Mouse (Mus musculus) macrophage (primary cell): ENCODE measurements at regions not wholly inside any gene's neighbourhood (a gene's known extent, or its start where the extent isn't known, plus 50 kb on each side); places are given as distances from the start of the nearest gene placed in this dataset.

ENCODE experiments used
- H3K27ac ChIP-seq: fragments of 350-480 bp; formaldehyde crosslinking; 2 replicates; pipeline ENCODE4 v1.9.0; 2021
- H3K36me3 ChIP-seq: fragments of 350-480 bp; formaldehyde crosslinking; 2 replicates; pipeline ENCODE4 v1.9.0; 2021; ENCODE audit errors: inconsistent target
- H3K4me3 ChIP-seq: fragments of 350-480 bp; formaldehyde crosslinking; 2 replicates; pipeline ENCODE4 v1.9.0; 2021; ENCODE audit errors: inconsistent target
- H3K79me2 ChIP-seq: fragments of 350-480 bp; formaldehyde crosslinking; 2 replicates; pipeline ENCODE4 v1.9.0; 2021; ENCODE audit errors: inconsistent target
- WGBS: methylation state at CpG from one replicate; pipeline ENCODE4 v1.1.7; 2026; ENCODE audit warnings: inconsistent platforms; ENCODE audit not compliant: missing documents; 5-methylcytosine and 5-hydroxymethylcytosine counted together

- H3K4me3 ChIP-seq, result no peak overlapping the region
- no peaks in the 10 kb centered on the region for H3K36me3 ChIP-seq
- no peaks in the 10 kb centered on the region for H3K79me2 ChIP-seq
- no peak overlapping the region for H3K27ac ChIP-seq
- 90% methylated on average over 2 of the region's 2 CpGs for WGBS
Measured at GRCm38 (mm10) chr12:39036466-39037037, 257.4 kb downstream of the Etv1 start.

GRCm38 (mm10) chr12:39038077-39038476 is 258.9 kb downstream of the Etv1 start:
- H3K36me3 ChIP-seq, result no peaks in the 10 kb centered on the region
- H3K4me3 ChIP-seq, result no peak overlapping the region
- 97% methylated on average over 3 of the region's 3 CpGs for WGBS
- H3K79me2 ChIP-seq, result no peaks in the 10 kb centered on the region
- no peak overlapping the region for H3K27ac ChIP-seq

DNA sequence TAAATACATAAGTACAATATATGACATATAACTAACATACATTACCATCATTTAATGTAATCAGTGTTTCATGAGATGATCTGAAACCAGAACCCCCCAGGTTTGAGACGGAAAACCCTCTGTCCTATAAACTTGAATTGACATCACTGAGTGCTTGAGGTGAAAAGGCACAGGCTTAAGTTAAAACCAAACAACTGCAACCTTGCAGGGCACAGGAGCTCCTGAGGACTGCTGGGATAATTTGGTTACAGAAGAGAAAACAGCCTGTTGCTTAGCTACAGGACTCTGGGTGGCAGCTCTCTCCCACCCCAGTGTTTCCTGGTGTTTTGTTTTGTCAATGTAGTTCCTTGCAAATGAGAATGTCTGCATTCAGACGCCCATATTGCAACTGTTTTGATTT is 259.5 kb downstream of the Etv1 start:
- 63% methylated on average over 2 of the region's 2 CpGs for WGBS
- H3K79me2 ChIP-seq, result no peaks in the 10 kb centered on the region
- H3K27ac ChIP-seq, result no peak overlapping the region
- H3K36me3 ChIP-seq, result no peaks in the 10 kb centered on the region
- H3K4me3 ChIP-seq, result no peak overlapping the region

DNA sequence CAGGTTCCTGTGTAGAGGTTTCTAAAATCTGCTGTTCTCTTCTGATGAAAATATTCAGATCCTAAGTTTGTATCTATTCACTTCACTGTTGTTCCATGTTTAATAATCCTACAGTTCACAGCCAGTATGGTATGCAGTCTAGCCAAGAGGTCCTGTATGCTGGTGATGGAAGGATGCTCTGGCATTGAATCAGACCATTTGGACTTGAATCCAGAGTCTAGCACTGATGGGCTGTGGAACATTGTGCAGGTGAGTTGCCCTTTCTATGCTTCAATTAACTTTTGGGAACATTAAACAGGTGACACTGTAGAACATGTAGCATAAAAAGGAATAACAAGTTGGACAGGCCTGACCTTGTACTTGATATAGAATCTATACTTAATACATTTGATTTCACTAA is 267.9 kb downstream of the Etv1 start:
- Histone ChIP-seq H3K79me2 (no peaks in the 10 kb centered on the region), H3K27ac (no peak overlapping the region), H3K36me3 (no peaks in the 10 kb centered on the region), H3K4me3 (no peak overlapping the region)

- WGBS, result 90% methylated on average over 6 of the region's 6 CpGs
- Histone ChIP-seq H3K4me3 (no peak overlapping the region), H3K27ac (no peak overlapping the region), H3K79me2 (no peaks in the 10 kb centered on the region), H3K36me3 (no peaks in the 10 kb centered on the region)
Measured at GRCm38 (mm10) chr12:39048441-39048840, 269.3 kb downstream of the Etv1 start.

GRCm38 (mm10) chr12:39048958-39049357 is 269.8 kb downstream of the Etv1 start:
- 81% methylated on average over 1 of the region's 1 CpGs for WGBS
- Histone ChIP-seq H3K4me3 (no peak overlapping the region), H3K79me2 (no peaks in the 10 kb centered on the region)

GRCm38 (mm10) chr12:39070331-39071045 is 291.3 kb downstream of the Etv1 start:
- no peak overlapping the region for H3K4me3 ChIP-seq
- whole genome bisulfite sequencing, result 89% methylated on average over 4 of the region's 4 CpGs
- no peaks in the 10 kb centered on the region for H3K79me2 ChIP-seq
- H3K36me3 ChIP-seq, result no peaks in the 10 kb centered on the region
- no peak overlapping the region for H3K27ac ChIP-seq

More at GRCm38 (mm10) chr12:39048958-39049357, 269.8 kb downstream of the Etv1 start:
- Histone ChIP-seq H3K27ac (no peak overlapping the region), H3K36me3 (no peaks in the 10 kb centered on the region)

GRCm38 (mm10) chr12:39073289-39074022 is 294.3 kb downstream of the Etv1 start:
- Histone ChIP-seq H3K27ac (no peak overlapping the region), H3K4me3 (no peak overlapping the region), H3K36me3 (no peaks in the 10 kb centered on the region), H3K79me2 (no peaks in the 10 kb centered on the region)
- 95% methylated on average over 15 of the region's 15 CpGs for WGBS

GRCm38 (mm10) chr12:39086285-39086684 is 307.1 kb downstream of the Etv1 start:
- H3K27ac ChIP-seq, result no peak overlapping the region
- H3K36me3 ChIP-seq, result no peaks in the 10 kb centered on the region
- H3K4me3 ChIP-seq, result no peak overlapping the region
- H3K79me2 ChIP-seq, result no peaks in the 10 kb centered on the region
- 100% methylated on average over 2 of the region's 4 CpGs for WGBS

DNA sequence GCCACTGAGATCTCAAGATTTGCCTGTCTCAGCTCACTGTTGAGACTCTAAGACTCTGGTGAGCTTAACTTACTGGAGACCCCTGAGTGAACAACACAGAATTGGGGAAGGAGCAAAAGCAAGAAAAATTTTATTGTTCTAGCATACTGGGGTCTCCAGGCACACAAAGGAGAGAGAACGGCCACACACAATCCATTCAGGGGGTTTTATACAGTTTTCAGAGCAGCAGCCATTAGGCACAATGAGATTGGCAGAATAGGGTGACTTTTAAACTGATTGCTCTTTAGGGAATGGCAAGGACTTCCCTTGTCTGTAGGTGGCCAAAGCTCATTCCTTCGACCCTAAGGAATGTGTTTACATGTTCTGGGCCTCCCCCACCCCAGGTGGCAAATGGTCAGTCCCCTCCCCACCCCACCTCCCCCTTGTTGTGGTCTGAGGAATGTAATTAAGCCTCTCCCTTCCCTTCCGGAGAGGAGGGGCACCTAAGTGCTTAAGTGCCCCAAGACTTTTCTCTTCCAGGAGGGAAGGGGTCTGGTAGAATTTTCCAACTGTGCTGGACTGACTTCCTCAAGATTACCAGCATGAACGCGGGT is 315.6 kb downstream of the Etv1 start:
- 47% methylated on average over 5 of the region's 5 CpGs for WGBS
- H3K79me2 ChIP-seq, result no peaks in the 10 kb centered on the region
- H3K36me3 ChIP-seq, result no peaks in the 10 kb centered on the region
- no peak overlapping the region for H3K4me3 ChIP-seq
- no peak overlapping the region for H3K27ac ChIP-seq

GRCm38 (mm10) chr12:39123391-39124095 is 344.4 kb downstream of the Etv1 start:
- Histone ChIP-seq H3K27ac (no peak overlapping the region), H3K79me2 (no peaks in the 10 kb centered on the region), H3K4me3 (no peak overlapping the region), H3K36me3 (no peaks in the 10 kb centered on the region)
- 79% methylated on average over 3 of the region's 3 CpGs for WGBS

DNA sequence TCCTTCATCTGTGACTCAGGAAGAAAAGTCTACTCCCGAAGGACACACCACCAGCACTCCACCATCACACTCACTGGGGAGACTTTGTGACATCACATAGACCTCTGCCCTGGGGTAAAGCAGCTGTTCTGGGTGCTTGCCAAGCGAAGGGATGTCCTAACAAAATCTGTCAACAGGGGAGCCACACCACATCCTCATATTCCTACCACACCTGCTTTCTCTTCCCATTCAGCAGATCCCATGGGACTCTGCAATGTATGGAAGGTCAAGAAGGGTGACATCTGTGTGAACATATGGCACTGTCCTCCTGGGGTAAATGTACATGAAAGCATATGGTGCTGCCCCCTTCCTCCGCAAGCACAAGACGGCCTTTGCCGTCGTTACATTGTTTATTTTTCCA is 375.5 kb downstream of the Etv1 start:
- H3K36me3 ChIP-seq, result no peaks in the 10 kb centered on the region
- WGBS, result 90% methylated on average over 6 of the region's 6 CpGs
- no peak overlapping the region for H3K4me3 ChIP-seq
- H3K27ac ChIP-seq, result no peak overlapping the region
- no peaks in the 10 kb centered on the region for H3K79me2 ChIP-seq

GRCm38 (mm10) chr12:39176958-39177357 is 397.8 kb downstream of the Etv1 start:
- Histone ChIP-seq H3K4me3 (no peak overlapping the region), H3K79me2 (no peaks in the 10 kb centered on the region), H3K27ac (no peak overlapping the region), H3K36me3 (no peaks in the 10 kb centered on the region)
- 79% methylated on average over 4 of the region's 4 CpGs for WGBS

DNA sequence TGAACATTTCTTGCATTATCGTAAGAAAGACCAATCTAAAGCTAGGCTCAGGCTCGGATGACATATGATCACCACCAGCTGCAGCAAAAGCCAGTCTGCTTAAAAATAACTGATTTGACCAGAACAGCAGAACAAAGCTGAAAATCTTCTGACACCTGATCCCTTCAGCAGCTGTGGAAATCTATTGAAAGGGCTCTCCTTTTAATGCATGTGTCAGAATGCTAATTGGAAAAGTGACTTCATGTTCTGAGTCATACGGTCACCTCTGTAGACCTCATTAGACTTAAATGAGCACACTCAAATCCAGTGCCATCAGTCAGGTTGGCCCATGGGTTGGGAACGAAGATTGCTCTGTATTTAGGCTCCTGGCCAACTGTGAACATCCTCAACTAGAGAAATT is 444.9 kb downstream of the Etv1 start:
- Histone ChIP-seq H3K36me3 (no peaks in the 10 kb centered on the region), H3K27ac (no peak overlapping the region), H3K4me3 (no peak overlapping the region), H3K79me2 (no peaks in the 10 kb centered on the region)
- WGBS, result 86% methylated on average over 4 of the region's 4 CpGs
